Comparison of ENCODE assay signal across 8 mouse cellular contexts in genomic region chr6:82091773-82092172, GRCm38 (mm10). TPM values are rescaled to one million over a fixed set of nuclear protein-coding genes. Genes with fewer than 3 reads are reported as not detected.
DNase-seq lines count a peak whose midpoint lies in the region; ATAC-seq and TF ChIP-seq lines count a peak whose summit lies in the region.

No protein-coding gene starts in this region.

- intact Hi-C loops in left cerebral cortex, adult 2 months (cut with DNase I): no loop called here

- peaks cover 3% of the 10 kb centered on the region; the same call in 1 of the 2 replicates for H3K27me3 ChIP-seq in heart, embryonic 16.5 days (ENCODE audit: control insufficient read depth, insufficient read depth, low read length)
- no peaks in the 10 kb centered on the region for H3K27me3 ChIP-seq in liver, postnatal 0 days (ENCODE audit: insufficient read depth, low read length)
- no peaks in the 10 kb centered on the region for H3K27me3 ChIP-seq in thymus, adult 2 months (ENCODE audit: control insufficient read depth, insufficient read depth, low read length)

- TF ChIP-seq CTCF in left cerebral cortex, adult 2 months (IDR thresholded peaks at IDR 0.05): no peak
- no peak for TF ChIP-seq CTCF in liver, postnatal 0 days (IDR thresholded peaks at IDR 0.05; ENCODE audit: low read depth)
- TF ChIP-seq CTCF in thymus, adult 2 months (IDR thresholded peaks at IDR 0.05; ENCODE audit: borderline replicate concordance, control insufficient read depth, extremely low read depth, insufficient read depth, low read length, poor library complexity): no peak

- no peaks in the 10 kb centered on the region for H3K36me3 ChIP-seq in heart, embryonic 16.5 days (ENCODE audit: control insufficient read depth, insufficient read depth)
- H3K36me3 ChIP-seq in liver, postnatal 0 days (replicated peaks; ENCODE audit: insufficient read depth, low read length): peaks cover 7% of the 10 kb centered on the region; the same call in 1 of the 2 replicates
- no peaks in the 10 kb centered on the region for H3K36me3 ChIP-seq in thymus, adult 2 months (ENCODE audit: control insufficient read depth, insufficient read depth, low read length)

- H3K4me1 ChIP-seq in heart, embryonic 16.5 days (ENCODE audit: control insufficient read depth, insufficient read depth, low read length): no peaks in the 10 kb centered on the region
- peaks cover 4% of the 10 kb centered on the region for H3K4me1 ChIP-seq in liver, postnatal 0 days (ENCODE audit: insufficient read depth)
- no peaks in the 10 kb centered on the region for H3K4me1 ChIP-seq in thymus, adult 2 months (replicated peaks; ENCODE audit: control insufficient read depth, insufficient read depth, low read length)

- peak overlapping the region; percentile 59 for H3K4me2 ChIP-seq in heart, embryonic 16.5 days (ENCODE audit: low read depth, low read length)
- H3K4me2 ChIP-seq in liver, postnatal 0 days (ENCODE audit: low read depth, low read length): peak overlapping the region; percentile 5; the same call in 1 of the 2 replicates

- DNase-seq in left cerebral cortex, adult 2 months (ENCODE audit: extremely low spot score in 1 of 2, low spot score in 2 of 2): peak in 1 of 2 experiments; percentile 20
- no peak for DNase-seq in left cerebral cortex, adult 8-10 months (ENCODE audit: low spot score in 2 of 2)
- DNase-seq in adrenal gland, postnatal 36 days: peak; percentile 45 to 49
- no peak for DNase-seq in liver, postnatal 0 days
- no peak for DNase-seq in thymus, adult 2 months
- DNase-seq in cerebellum, adult 11-12 months: no peak

- H3K4me3 ChIP-seq in left cerebral cortex, adult 2 months: peak overlapping the region; percentile 30; the same call in 1 of the 2 replicates
- peak overlapping the region; percentile 30 for H3K4me3 ChIP-seq in heart, embryonic 16.5 days (ENCODE audit: low read length)
- no peak overlapping the region for H3K4me3 ChIP-seq in liver, postnatal 0 days (ENCODE audit: low read depth, low read length)
- no peak overlapping the region for H3K4me3 ChIP-seq in thymus, adult 2 months (ENCODE audit: control insufficient read depth, insufficient read depth, low read length)

- no peak for TF ChIP-seq EP300 in liver, postnatal 0 days (IDR thresholded peaks at IDR 0.05; ENCODE audit: low read depth)

- H3K9ac ChIP-seq in heart, embryonic 16.5 days (ENCODE audit: low read length): peak overlapping the region; percentile 42; the same call in 1 of the 2 replicates
- H3K9ac ChIP-seq in liver, postnatal 0 days (replicated peaks): no peak overlapping the region

- WGBS in heart, embryonic 16.5 days: 15% methylated on average over 28 of the region's 28 CpGs
- WGBS in liver, postnatal 0 days (ENCODE audit: insufficient replicate concordance): 13% methylated on average over 28 of the region's 28 CpGs
- 29% methylated on average over 28 of the region's 28 CpGs for WGBS in thymus, adult 2 months

- ATAC-seq in heart, embryonic 16.5 days (replicated peaks; ENCODE audit: extremely low read depth, insufficient read depth, low FRiP score): no peak
- ATAC-seq in liver, postnatal 0 days: no peak
- no peak for ATAC-seq in erythroid progenitor cell, adult 5-6 weeks (replicated peaks; ENCODE audit: low FRiP score, poor library complexity, severe bottlenecking)

- no peak overlapping the region for H3K27ac ChIP-seq in left cerebral cortex, adult 2 months
- H3K27ac ChIP-seq in heart, embryonic 16.5 days (ENCODE audit: low read length): no peak overlapping the region
- no peak overlapping the region for H3K27ac ChIP-seq in liver, postnatal 0 days (ENCODE audit: low read depth)
- no peak overlapping the region for H3K27ac ChIP-seq in thymus, adult 2 months (ENCODE audit: control insufficient read depth, insufficient read depth, low read length)

- TF ChIP-seq POLR2A in thymus, adult 2 months (IDR thresholded peaks at IDR 0.05; ENCODE audit: control insufficient read depth, extremely low read depth, insufficient read depth, low read length, poor library complexity): no peak

- no peaks in the 10 kb centered on the region for H3K9me3 ChIP-seq in heart, embryonic 16.5 days (replicated peaks; ENCODE audit: control insufficient read depth, low read length)
- no peaks in the 10 kb centered on the region; the same call in 1 of the 2 replicates for H3K9me3 ChIP-seq in liver, postnatal 0 days (ENCODE audit: low read length)

RNA-seq across cellular contexts. Expression of gene Eva1a, which starts 50.9 kb away (rescaled TPM):
- 10 to 100 TPM; 13.0 to 13.8 TPM for total RNA-seq in left cerebral cortex, adult 2 months (2021)
- total RNA-seq in left cerebral cortex, adult 8-10 months (2022): 10 to 100 TPM; 10.2 to 13.8 (median 13.0) TPM
- total RNA-seq in adrenal gland, postnatal 36 days (2021): 1 to 10 TPM; 1.3 to 1.6 TPM
- 5.8 and 7.5 TPM in 2 replicates for polyA plus RNA-seq in heart, embryonic 16.5 days (2015; fragmentation: Nextera tagmentation; extraction: Ambion mirVana)
- polyA plus RNA-seq in liver, postnatal 0 days (2015; fragmentation: Nextera tagmentation; extraction: Ambion mirVana): 40.0 and 46.7 TPM in 2 replicates
- 2.5 and 3.1 TPM in 2 replicates for polyA plus RNA-seq in thymus, adult 2 months (2012; rRNA removed)
- total RNA-seq in erythroid progenitor cell, adult 5-6 weeks (2015; ENCODE audit: low replicate concordance): 2.9 TPM in 1 of 2 replicates, not detected in the other
- total RNA-seq in erythroid progenitor cell, adult 5-6 weeks (2017; ENCODE audit: low replicate concordance): 2.2 TPM in 1 of 2 replicates, not detected in the other

Comparison
In these comparisons a context has a peak if more than half of its experiments do, and no peak if none do; other contexts are left out.
1. DNase-seq: peak in adrenal gland, postnatal 36 days (2 of 2); none in left cerebral cortex, adult 8-10 months (0 of 2), liver, postnatal 0 days (single experiment), thymus, adult 2 months (single experiment) and cerebellum, adult 11-12 months (single experiment).
2. H3K4me3 ChIP-seq: peak in left cerebral cortex, adult 2 months (single experiment) and heart, embryonic 16.5 days (single experiment); none in liver, postnatal 0 days (single experiment) and thymus, adult 2 months (single experiment).